Mouse (Mus musculus): ENCODE results near the gene Cnih4.

Cnih4 gene

GRCm38 (mm10) chr1:181211920-181212633 is 67.6 kb downstream of the Cnih4 start, which contains the start of gene Wdr26:
Gene Wdr26 (minus strand): TSS chr1:181212001.
- peak; percentile 89 for DNase-seq

GRCm38 (mm10) chr1:181214296-181215035 is 70.0 kb downstream of the Cnih4 start:
- no peak for DNase-seq

- no peak for DNase-seq
Measured at GRCm38 (mm10) chr1:181216315-181216714, 71.8 kb downstream of the Cnih4 start.

Measured in lung, postnatal 36 days (tissue).